Mouse (Mus musculus) lung, postnatal 0 days (tissue): ENCODE results near the gene Mapt. TPM values are rescaled to one million over a fixed set of nuclear protein-coding genes. Genes with fewer than 3 reads are reported as not detected.
A peak's percentile ranks its signal among the peaks of the same experiment; 100 is the strongest.

Experiments
- ATAC-seq: fragments of 200-750 bp; cut with Nextera tagmentation; 2 replicates; pipeline ENCODE4 v1.8.0; 2017; ENCODE audit warnings: moderate library complexity
- DNase-seq: peaks from one replicate; pipeline ENCODE4 v3.0.0-alpha.2; 2016; ENCODE audit warnings: low spot score
- H3K27ac ChIP-seq: fragments of 300-500 bp; sonication (generic); 2 replicates; pipeline ENCODE4 v1.5.1; 2014; ENCODE audit warnings: antibody characterized with exemption, mild to moderate bottlenecking, low read length, mixed read lengths
- H3K27me3 ChIP-seq: fragments of 300-500 bp; sonication (generic); replicated peaks from 2 replicates; pipeline ENCODE4 v1.6.1; 2014; ENCODE audit warnings: low read length, mixed read lengths; ENCODE audit not compliant: insufficient read depth
- H3K36me3 ChIP-seq: fragments of 300-500 bp; sonication (generic); 2 replicates; pipeline ENCODE4 v1.6.1; 2014; ENCODE audit warnings: low read length, mixed read lengths; ENCODE audit not compliant: insufficient read depth
- H3K4me1 ChIP-seq: fragments of 300-500 bp; sonication (generic); 2 replicates; pipeline ENCODE4 v1.6.1; 2014; ENCODE audit warnings: antibody characterized with exemption, low read depth, low read length, mixed read lengths; ENCODE audit not compliant: insufficient read depth
- H3K4me2 ChIP-seq: fragments of 300-500 bp; sonication (generic); replicated peaks from 2 replicates; pipeline ENCODE4 v1.6.1; 2014; ENCODE audit warnings: low read depth, mild to moderate bottlenecking, low read length, moderate library complexity, mixed read lengths
- H3K4me3 ChIP-seq: fragments of 300-500 bp; sonication (generic); 2 replicates; pipeline ENCODE4 v1.5.1; 2014; ENCODE audit warnings: low read depth, low read length
- H3K9ac ChIP-seq: fragments of 300-500 bp; sonication (generic); replicated peaks from 2 replicates; pipeline ENCODE4 v1.6.1; 2014; ENCODE audit warnings: low read depth, mild to moderate bottlenecking
- H3K9me3 ChIP-seq: fragments of 300-500 bp; sonication (generic); 2 replicates; pipeline ENCODE4 v1.6.1; 2016; ENCODE audit warnings: low read length, mixed read lengths
- CTCF ChIP-seq: IDR thresholded peaks from 2 replicates; pipeline ENCODE4 v1.5.1; 2016; ENCODE audit warnings: antibody characterized with exemption, mild to moderate bottlenecking
- EP300 ChIP-seq: IDR thresholded peaks from 2 replicates; pipeline ENCODE4 v1.6.1; 2016; ENCODE audit warnings: antibody characterized with exemption, mild to moderate bottlenecking, control low read depth
- WGBS: fragments of 180-500 bp; shearing (Covaris S2); extraction: QIAGEN DNeasy Blood & Tissue Kit; methylation state at CpG from one replicate; pipeline ENCODE4 v1.1.7; 2014; 5-methylcytosine and 5-hydroxymethylcytosine counted together
- polyA plus RNA-seq: library from polyadenylated mRNA; unstranded; fragments of >200 nt; fragmentation: Nextera tagmentation; extraction: Ambion mirVana; gene quantifications from 2 replicates; pipeline ENCODE4 v1.2.1, GENCODE M21; 2015

Mapt gene
- polyA plus RNA-seq, 1 experiment from 2014 or later = 15.9 TPM

DNA sequence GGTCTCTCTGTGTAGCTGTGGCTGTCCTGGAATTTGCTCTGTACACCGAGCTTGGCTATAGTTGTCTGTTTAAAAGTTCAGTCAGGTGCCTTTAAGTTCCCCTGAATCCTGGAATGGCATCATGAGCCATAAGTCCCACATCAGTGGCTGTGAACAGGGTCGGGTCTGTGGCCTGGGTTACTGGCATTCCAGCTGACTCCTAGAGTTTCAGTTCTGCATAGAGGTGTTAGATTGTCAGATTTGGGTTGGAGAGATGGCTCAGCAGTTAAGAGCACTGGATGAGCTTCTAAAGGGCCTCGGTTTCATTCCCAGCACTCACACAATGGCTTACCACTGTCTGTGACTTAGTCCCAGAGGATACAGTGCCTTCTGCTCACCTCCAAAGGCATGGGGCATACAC lies 20.9 kb downstream of the Mapt start:
- Histone ChIP-seq H3K36me3 (no peaks in the 10 kb centered on the region), H3K27me3 (no peaks in the 10 kb centered on the region), H3K9me3 (no peaks in the 10 kb centered on the region)

DNA sequence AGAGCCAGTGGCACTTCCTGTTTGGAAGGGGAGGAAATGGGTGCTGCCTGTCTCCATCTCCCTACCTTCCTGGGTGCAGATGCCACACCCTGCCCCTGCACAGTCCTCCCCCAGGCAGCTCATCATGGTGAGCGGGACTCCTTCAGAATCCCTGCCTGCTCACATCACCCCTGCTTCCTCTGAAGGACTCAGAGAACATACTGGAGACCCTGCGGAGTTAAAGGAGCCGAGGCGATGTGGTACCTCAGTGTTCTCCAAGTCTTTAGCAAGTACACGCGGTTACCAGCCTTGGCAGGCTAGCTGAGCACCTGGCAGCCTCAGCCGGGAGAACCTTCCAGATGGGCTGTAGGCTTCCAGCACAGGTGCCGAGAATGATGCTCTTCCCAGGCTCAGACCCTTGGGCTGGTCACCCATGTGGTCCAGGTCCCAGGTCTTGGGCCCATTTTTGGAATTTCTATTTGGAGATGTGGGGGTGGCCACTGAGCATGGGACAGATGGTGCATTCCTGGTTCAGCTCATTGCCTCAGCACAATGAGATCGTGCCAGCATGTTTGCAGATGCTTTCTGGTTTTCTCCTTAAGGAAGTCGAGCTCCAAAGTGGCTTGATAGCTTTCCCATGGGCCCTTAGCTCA lies 23.3 kb downstream of the Mapt start:
- H3K4me1 ChIP-seq = no peaks in the 10 kb centered on the region
- H3K9ac ChIP-seq = no peak overlapping the region
- ATAC-seq (0 out of 2 replicates have a peak, but pooled peaks have one; percentile 28), DNase-seq (no peak)
- no peak overlapping the region for H3K4me3 ChIP-seq
- no peaks in the 10 kb centered on the region for H3K27me3 ChIP-seq
- 71% methylated on average over 10 of the region's 10 CpGs for WGBS
- H3K36me3 ChIP-seq = no peaks in the 10 kb centered on the region
- no peak overlapping the region for H3K4me2 ChIP-seq
- peak overlapping the region; percentile 62; the same call in 1 of the 2 replicates for H3K27ac ChIP-seq
- no peak for TF ChIP-seq CTCF
- no peak for TF ChIP-seq EP300
- no peaks in the 10 kb centered on the region for H3K9me3 ChIP-seq

More for the DNA sequence above, 20.9 kb downstream of the Mapt start:
- DNase-seq (no peak), ATAC-seq (no peak)
- Histone ChIP-seq H3K27ac (no peak overlapping the region), H3K9ac (no peak overlapping the region), H3K4me2 (no peak overlapping the region), H3K4me3 (no peak overlapping the region), H3K4me1 (no peaks in the 10 kb centered on the region)
- TF ChIP-seq CTCF (no peak), EP300 (no peak)
- WGBS = 71% methylated on average over 3 of the region's 3 CpGs

DNA sequence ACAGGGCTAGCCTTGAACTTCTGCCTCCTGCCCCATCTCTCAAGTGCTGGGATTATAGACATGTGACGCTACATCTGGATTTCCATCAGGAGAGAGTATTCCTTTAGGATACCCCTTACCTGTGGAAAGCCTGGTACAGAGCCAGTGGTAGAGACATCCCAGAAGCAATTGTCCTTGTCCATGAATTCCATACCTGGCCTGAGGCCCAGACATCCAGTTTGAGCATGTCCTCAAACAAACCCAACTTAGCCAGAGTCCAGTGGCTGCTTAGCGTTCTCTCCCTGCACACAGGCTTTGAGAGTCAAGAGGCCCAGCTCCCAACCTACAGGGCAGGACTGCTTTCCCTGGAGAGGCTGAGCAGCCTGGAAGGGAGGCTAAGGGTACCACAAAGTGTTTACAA lies 25.0 kb downstream of the Mapt start:
- no peak for ATAC-seq
- no peak for DNase-seq
- no peaks in the 10 kb centered on the region for H3K9me3 ChIP-seq
- 79% methylated on average over 2 of the region's 2 CpGs for WGBS
- H3K4me2 ChIP-seq = no peak overlapping the region
- TF ChIP-seq EP300 = no peak
- TF ChIP-seq CTCF = no peak
- H3K4me3 ChIP-seq = no peak overlapping the region
- no peaks in the 10 kb centered on the region for H3K36me3 ChIP-seq
- H3K27ac ChIP-seq = no peak overlapping the region
- H3K4me1 ChIP-seq = no peaks in the 10 kb centered on the region
- H3K27me3 ChIP-seq = no peaks in the 10 kb centered on the region
- no peak overlapping the region for H3K9ac ChIP-seq

DNA sequence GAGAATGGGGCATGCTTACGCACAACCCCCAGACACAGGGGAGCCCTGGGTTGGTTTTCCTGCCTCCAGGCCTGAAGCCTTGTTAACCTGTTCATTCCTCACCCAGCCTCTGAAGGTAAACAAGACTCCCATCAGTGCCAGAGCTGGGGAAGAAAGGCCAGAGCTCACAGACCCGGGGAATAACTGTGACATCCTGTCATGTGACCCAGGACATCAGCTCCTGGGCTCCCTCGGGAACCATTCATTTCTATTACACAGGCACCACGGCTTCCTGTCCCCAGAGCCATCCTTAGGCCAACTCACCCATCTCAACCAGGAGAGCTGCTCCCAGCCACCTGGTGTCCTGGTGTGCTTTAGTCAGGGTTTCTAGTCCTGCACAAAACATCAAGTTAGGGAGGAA lies 27.8 kb downstream of the Mapt start:
- Histone ChIP-seq H3K9me3 (no peaks in the 10 kb centered on the region), H3K9ac (no peak overlapping the region), H3K27ac (no peak overlapping the region), H3K4me1 (no peaks in the 10 kb centered on the region), H3K4me2 (no peak overlapping the region), H3K36me3 (no peaks in the 10 kb centered on the region), H3K27me3 (no peaks in the 10 kb centered on the region), H3K4me3 (no peak overlapping the region)
- WGBS = 39% methylated on average over 4 of the region's 4 CpGs
- TF ChIP-seq EP300 = no peak
- no peak for DNase-seq
- peak; percentile 30; the same call in 1 of the 2 replicates for ATAC-seq

DNA sequence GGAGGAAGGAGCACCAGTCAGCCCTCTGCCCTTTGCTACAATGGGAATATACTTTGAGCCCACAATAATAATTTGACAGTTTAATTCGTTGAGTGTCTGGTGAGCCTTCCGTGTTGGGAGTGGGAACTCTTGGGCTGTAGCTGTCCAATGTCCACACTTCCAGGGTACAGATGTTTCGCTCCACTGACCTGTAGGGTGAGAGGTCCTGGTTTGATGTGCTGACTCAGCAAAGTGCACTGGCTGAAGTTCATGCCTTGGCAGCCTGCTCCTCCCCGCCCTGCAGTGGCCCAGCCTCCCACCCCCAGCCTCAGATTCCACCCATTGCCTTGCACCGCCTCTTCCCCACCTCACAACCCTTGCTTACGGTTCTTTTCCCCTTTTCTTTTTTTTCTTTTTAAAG lies 33.5 kb downstream of the Mapt start:
- H3K9me3 ChIP-seq = no peaks in the 10 kb centered on the region
- WGBS = 66% methylated on average over 6 of the region's 6 CpGs
- ATAC-seq = no peak

DNA sequence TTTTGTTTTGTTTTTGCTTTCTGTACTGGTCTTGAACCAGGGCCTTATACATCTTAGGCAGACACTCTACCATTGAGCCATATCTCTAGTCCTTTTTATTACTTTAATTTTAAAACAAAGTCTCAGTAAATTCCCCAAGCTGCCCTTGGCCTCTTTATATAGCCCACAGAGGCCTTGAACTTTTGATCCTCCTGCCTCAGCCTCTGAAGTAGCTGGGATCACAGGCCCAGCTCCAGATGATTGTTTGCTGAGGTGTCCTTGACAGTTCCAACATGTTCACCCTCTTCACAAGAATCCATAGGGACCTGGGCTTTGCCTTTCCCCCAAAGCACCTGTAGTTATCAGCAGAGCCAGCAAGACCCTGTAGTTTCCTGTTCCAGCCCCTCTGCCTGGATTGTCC lies 34.5 kb downstream of the Mapt start:
- H3K9me3 ChIP-seq = no peaks in the 10 kb centered on the region
- no peak for TF ChIP-seq EP300
- DNase-seq (no peak), ATAC-seq (no peak)
- no peaks in the 10 kb centered on the region for H3K36me3 ChIP-seq
- no peak overlapping the region for H3K27ac ChIP-seq
- H3K4me1 ChIP-seq = peaks cover 7% of the 10 kb centered on the region; the same call in 1 of the 2 replicates
- no peak overlapping the region for H3K4me2 ChIP-seq
- H3K9ac ChIP-seq = no peak overlapping the region
- H3K4me3 ChIP-seq = no peak overlapping the region
- no peaks in the 10 kb centered on the region for H3K27me3 ChIP-seq

More for the DNA sequence above, 33.5 kb downstream of the Mapt start:
- H3K4me3 ChIP-seq = no peak overlapping the region
- TF ChIP-seq EP300 = no peak
- H3K27me3 ChIP-seq = no peaks in the 10 kb centered on the region
- DNase-seq = no peak
- peaks cover 4% of the 10 kb centered on the region; the same call in 1 of the 2 replicates for H3K4me1 ChIP-seq
- no peaks in the 10 kb centered on the region for H3K36me3 ChIP-seq
- H3K27ac ChIP-seq = no peak overlapping the region
- no peak overlapping the region for H3K4me2 ChIP-seq
- H3K9ac ChIP-seq = no peak overlapping the region

DNA sequence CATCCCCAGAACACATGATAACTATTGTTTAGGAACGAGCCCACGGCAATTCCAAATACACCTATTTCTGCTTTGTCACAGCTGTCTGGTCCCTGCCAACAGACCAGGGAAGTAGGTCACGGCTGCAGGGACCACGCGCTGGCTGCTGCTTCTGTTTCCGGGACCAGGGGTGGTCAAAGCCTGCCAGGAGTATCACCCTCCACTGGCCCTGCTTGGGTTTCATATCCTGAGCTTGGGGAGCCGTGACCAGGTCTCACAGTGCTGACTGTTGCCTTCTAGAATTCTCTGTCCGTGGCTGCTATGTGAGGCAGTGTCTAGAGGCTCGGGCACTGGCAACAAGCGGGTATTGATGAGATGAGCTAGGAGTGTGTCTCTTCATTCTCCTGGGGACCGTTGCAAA lies 36.2 kb downstream of the Mapt start:
- Histone ChIP-seq H3K4me2 (no peak overlapping the region), H3K27ac (no peak overlapping the region), H3K4me1 (peaks cover 7% of the 10 kb centered on the region; the same call in 1 of the 2 replicates), H3K4me3 (no peak overlapping the region), H3K27me3 (no peaks in the 10 kb centered on the region), H3K36me3 (no peaks in the 10 kb centered on the region), H3K9ac (no peak overlapping the region), H3K9me3 (no peaks in the 10 kb centered on the region)
- DNase-seq = no peak
- no peak for TF ChIP-seq EP300
- no peak for TF ChIP-seq CTCF
- ATAC-seq = no peak
- WGBS = 80% methylated on average over 11 of the region's 11 CpGs
